Mouse (Mus musculus) thymus, adult 2 months (tissue): ENCODE measurements around the gene Zgrf1.

Experiments used
- CTCF ChIP-seq: fragments of 200-500 bp; IDR thresholded peaks from 2 replicates; pipeline ENCODE4 v1.5.1; 2012; ENCODE audit warnings: mild to moderate bottlenecking, control low read depth, low read length, moderate library complexity, borderline replicate concordance; ENCODE audit not compliant: control insufficient read depth, poor library complexity, insufficient read depth; ENCODE audit errors: extremely low read depth
- POLR2A ChIP-seq: fragments of 200-500 bp; IDR thresholded peaks from 2 replicates; pipeline ENCODE4 v1.6.1; 2012; ENCODE audit warnings: mild to moderate bottlenecking, low read length, control low read depth, moderate library complexity; ENCODE audit not compliant: control insufficient read depth, poor library complexity, insufficient read depth; ENCODE audit errors: extremely low read depth

DNA sequence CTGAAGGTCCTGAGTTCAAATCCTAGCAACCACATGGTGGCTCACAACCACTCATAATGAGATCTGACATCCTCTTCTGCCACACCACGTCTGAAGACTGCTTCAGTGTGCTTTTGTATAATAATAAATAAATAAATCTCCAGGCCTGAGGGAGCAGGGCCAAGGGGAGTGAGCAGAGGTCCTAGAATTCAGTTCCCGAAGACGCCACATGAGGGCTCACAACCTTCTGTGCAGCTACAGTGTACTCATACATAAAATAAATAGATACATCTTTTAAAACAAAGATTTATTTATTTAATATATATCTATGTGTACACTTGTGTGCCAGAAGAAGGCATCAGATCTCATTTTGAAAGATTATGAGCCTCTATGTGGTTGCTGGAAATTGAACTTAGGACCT lies 11.8 kb downstream of the Zgrf1 start:
- TF ChIP-seq CTCF (no peak), POLR2A (no peak)
